Mouse (Mus musculus) spleen, postnatal 10 days (tissue): ENCODE measurements at regions not wholly inside any gene's neighbourhood (a gene's known extent, or its start where the extent isn't known, plus 50 kb on each side); places are given as distances from the start of the nearest gene placed in this dataset.

Experiments
- DNase-seq, 2 experiments: peaks; one replicate each; pipeline ENCODE4 v3.0.0; 2021 to 2022; ENCODE audit warnings: low spot score in 2 of 2

GRCm38 (mm10) chr4:34494961-34495723 is 55.6 kb upstream of the Akirin2 start:
- DNase-seq: no peak

- DNase-seq: no peak
Measured at GRCm38 (mm10) chr4:34498325-34498724, 52.4 kb upstream of the Akirin2 start.

- DNase-seq: no peak
Measured at GRCm38 (mm10) chr4:34498781-34499180, 52.0 kb upstream of the Akirin2 start.

- DNase-seq: no peak
Measured at GRCm38 (mm10) chr4:34499731-34500130, 51.0 kb upstream of the Akirin2 start.
